Mouse (Mus musculus) ES-E14 (cell line): Measurements from ENCODE around the gene Ccdc90b.

Experiments
- CHD2 ChIP-seq: IDR thresholded peaks from 2 replicates; pipeline ENCODE4 v1.6.1; 2014; ENCODE audit warnings: mild to moderate bottlenecking, low read depth, low read length, inconsistent platforms
- MAFK ChIP-seq: IDR thresholded peaks from 2 replicates; pipeline ENCODE4 v1.6.1; 2014; ENCODE audit warnings: mild to moderate bottlenecking, low read depth, low read length, inconsistent platforms; ENCODE audit not compliant: insufficient read depth
- ZC3H11A ChIP-seq: IDR thresholded peaks from 2 replicates; pipeline ENCODE4 v1.6.1; 2012; ENCODE audit warnings: low read depth, mild to moderate bottlenecking, inconsistent platforms, low read length, borderline replicate concordance
- ZNF384 ChIP-seq: IDR thresholded peaks from 2 replicates; pipeline ENCODE4 v1.6.1; 2012; ENCODE audit warnings: low read depth, low read length, inconsistent platforms

- TF ChIP-seq ZNF384 (no peak), CHD2 (no peak), ZC3H11A (no peak), MAFK (no peak)
Measured at GRCm38 (mm10) chr7:92529245-92529644, 31.7 kb upstream of the Ccdc90b start.
